Mouse (Mus musculus) MN1 (cell line): ENCODE results near the gene 2410015M20Rik.

Experiments used
- DNase-seq: peaks from one replicate; pipeline ENCODE4 v3.0.0-alpha.2; 2016; ENCODE audit warnings: low spot score

The 2410015M20Rik gene

DNA sequence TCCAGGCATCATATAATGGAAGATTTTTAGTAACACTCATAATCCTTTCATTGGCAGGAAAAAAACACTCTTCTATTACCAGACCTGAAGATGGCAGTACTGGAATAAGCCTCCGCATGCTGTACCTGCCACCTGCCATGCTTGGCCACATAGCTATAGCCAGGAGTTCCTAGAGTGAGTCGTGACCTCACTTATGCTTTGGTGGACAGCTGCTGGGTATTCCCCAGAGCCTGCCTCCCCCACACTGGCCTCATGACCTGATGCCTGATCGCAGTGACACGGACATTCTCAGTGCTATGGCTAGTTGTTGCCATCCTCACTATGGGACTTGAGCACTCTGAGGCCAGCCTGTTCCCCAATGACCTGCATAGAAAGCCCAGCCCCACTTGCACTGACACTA lies 39.3 kb downstream of the 2410015M20Rik start:
- no peak for DNase-seq

GRCm38 (mm10) chr17:56567370-56567769 lies 42.2 kb downstream of the 2410015M20Rik start:
- no peak for DNase-seq

GRCm38 (mm10) chr17:56566918-56567317 lies 42.7 kb downstream of the 2410015M20Rik start:
- DNase-seq = no peak

DNA sequence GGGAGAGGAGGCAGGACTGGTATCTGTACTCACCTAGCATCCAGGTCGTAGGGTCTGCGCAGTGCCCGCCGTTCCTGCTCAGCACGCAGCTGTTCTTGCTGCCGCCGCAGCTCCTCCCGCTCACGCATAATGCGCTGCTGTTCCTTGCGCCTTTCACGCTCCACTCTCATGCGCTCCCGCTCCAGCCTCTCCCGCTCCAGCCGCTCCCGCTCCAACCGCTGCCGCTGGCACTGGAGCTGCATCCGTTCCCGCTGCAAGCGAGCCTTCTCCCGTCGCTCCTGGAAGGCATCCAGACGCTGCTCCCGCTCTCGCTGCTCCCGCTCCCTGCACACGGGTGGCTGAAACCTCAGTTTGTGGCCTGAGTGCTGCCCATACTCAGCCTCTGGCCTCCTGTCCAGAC lies 43.3 kb downstream of the 2410015M20Rik start:
- no peak for DNase-seq

- no peak for DNase-seq
Observed at GRCm38 (mm10) chr17:56561866-56562265, 47.7 kb downstream of the 2410015M20Rik start.

DNA sequence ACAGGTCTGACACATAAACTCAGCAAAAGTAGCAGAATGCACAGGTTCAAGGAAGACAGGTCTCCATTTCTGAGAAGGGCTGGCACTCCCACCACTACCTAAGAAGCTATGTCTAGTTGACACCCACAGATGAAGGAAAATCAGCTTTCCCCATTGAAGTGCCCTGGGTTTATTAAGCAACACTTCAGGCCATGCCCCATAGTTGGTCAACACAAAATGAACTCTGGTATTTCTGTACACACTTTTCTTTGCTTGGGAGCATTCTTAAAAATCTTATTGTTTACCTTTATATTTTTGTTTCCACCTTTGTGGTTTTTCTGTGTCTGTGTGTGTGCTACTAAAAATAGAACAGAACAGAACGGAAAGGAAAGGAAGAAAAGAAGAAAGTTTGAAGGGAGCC lies 49.4 kb downstream of the 2410015M20Rik start:
- DNase-seq = no peak

- no peak for DNase-seq
Observed at GRCm38 (mm10) chr17:56559386-56559785, 50.2 kb downstream of the 2410015M20Rik start.

DNA sequence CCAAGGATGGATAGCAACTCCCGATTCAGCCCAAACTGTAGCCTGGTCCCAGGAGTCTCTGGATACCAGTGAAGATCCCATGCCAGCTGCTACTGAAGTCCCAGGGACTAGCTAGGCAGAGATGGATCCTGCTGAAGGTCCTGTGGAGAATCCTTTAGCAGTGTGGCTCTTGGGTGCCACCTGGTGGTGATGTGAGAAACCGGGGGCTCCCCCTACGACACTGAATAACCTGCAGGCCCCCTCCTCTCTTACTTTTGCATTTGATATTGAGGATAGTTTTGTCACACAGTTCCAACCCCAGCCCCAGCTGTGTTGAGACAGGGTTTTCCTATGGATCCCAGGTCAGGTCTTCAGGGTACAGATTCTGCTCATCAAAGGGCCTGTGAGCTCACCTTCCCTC lies 51.1 kb downstream of the 2410015M20Rik start:
- peak; percentile 77 for DNase-seq
